Mouse (Mus musculus): ENCODE results near the gene Bmp4. TPM values are rescaled to one million over a fixed set of nuclear protein-coding genes. Genes with fewer than 3 reads are reported as not detected.

Gene Bmp4
- polyA plus RNA-seq (2014; fragmentation: Illumina TruSeq; extraction: RNeasy Lipid Tissue Mini Kit (QIAGEN cat#74804); ENCODE audit: low read depth, low replicate concordance), result 25.8 TPM

GRCm38 (mm10) chr14:46390249-46390775 is at the start of gene Bmp4:
Gene Bmp4, minus strand, starts transcription at chr14:46390669.

GRCm38 (mm10) chr14:46379285-46379684 is 11.2 kb downstream of the Bmp4 start, which contains the start of gene Gm15217:
Gene Gm15217, plus strand, starts transcription at chr14:46379414.

Other genes starting within 250 kb of the Bmp4 start
- gene Gm15217, start 11.3 kb downstream of the Bmp4 start, polyA plus RNA-seq (2014; fragmentation: Illumina TruSeq; extraction: RNeasy Lipid Tissue Mini Kit (QIAGEN cat#74804); ENCODE audit: low read depth, low replicate concordance), result not detected